Mouse (Mus musculus) neural tube, embryonic 13.5 days (tissue): ENCODE measurements around the gene P2rx7. TPM values are rescaled to one million over a fixed set of nuclear protein-coding genes. Genes with fewer than 3 reads are reported as not detected.

Experiments used
- ATAC-seq: fragments of 200-750 bp; cut with Nextera tagmentation; 2 replicates; pipeline ENCODE4 v1.8.0; 2017; ENCODE audit warnings: low read depth, mild to moderate bottlenecking, moderate TSS enrichment, moderate library complexity
- H3K27ac ChIP-seq: fragments of 300-500 bp; sonication (generic); replicated peaks from 2 replicates; pipeline ENCODE4 v1.5.1; 2015; ENCODE audit warnings: moderate library complexity, mild to moderate bottlenecking, inconsistent platforms
- H3K27me3 ChIP-seq: fragments of 300-500 bp; sonication (generic); 2 replicates; pipeline ENCODE4 v1.6.1; 2015; ENCODE audit warnings: mild to moderate bottlenecking, inconsistent platforms
- H3K36me3 ChIP-seq: fragments of 300-500 bp; sonication (generic); 2 replicates; pipeline ENCODE4 v1.6.1; 2015; ENCODE audit warnings: mild to moderate bottlenecking, inconsistent platforms
- H3K4me1 ChIP-seq: fragments of 300-500 bp; sonication (generic); replicated peaks from 2 replicates; pipeline ENCODE4 v1.6.1; 2015; ENCODE audit warnings: inconsistent platforms
- H3K4me2 ChIP-seq: fragments of 300-500 bp; sonication (generic); 2 replicates; pipeline ENCODE4 v1.6.1; 2015; ENCODE audit warnings: inconsistent platforms, mild to moderate bottlenecking, moderate library complexity
- H3K4me3 ChIP-seq: fragments of 300-500 bp; sonication (generic); 2 replicates; pipeline ENCODE4 v1.5.1; 2015; ENCODE audit warnings: mild to moderate bottlenecking, inconsistent platforms
- H3K9ac ChIP-seq: fragments of 300-500 bp; sonication (generic); 2 replicates; pipeline ENCODE4 v1.6.1; 2015; ENCODE audit warnings: moderate library complexity, mild to moderate bottlenecking, inconsistent platforms
- H3K9me3 ChIP-seq: fragments of 300-500 bp; sonication (generic); 2 replicates; pipeline ENCODE4 v1.6.1; 2016; ENCODE audit warnings: inconsistent platforms
- WGBS: fragments of 180-500 bp; shearing (Covaris S2); methylation state at CpG from one replicate; pipeline ENCODE4 v1.1.7; 2015; 5-methylcytosine and 5-hydroxymethylcytosine counted together
- polyA plus RNA-seq: library from polyadenylated mRNA; unstranded; fragments of >200 nt; fragmentation: Nextera tagmentation; extraction: Ambion mirVana; gene quantifications from 2 replicates; pipeline ENCODE4 v1.2.1, GENCODE M21; 2015

P2rx7 gene
- polyA plus RNA-seq, 1 experiment from 2014 or later = 5.9 TPM

DNA sequence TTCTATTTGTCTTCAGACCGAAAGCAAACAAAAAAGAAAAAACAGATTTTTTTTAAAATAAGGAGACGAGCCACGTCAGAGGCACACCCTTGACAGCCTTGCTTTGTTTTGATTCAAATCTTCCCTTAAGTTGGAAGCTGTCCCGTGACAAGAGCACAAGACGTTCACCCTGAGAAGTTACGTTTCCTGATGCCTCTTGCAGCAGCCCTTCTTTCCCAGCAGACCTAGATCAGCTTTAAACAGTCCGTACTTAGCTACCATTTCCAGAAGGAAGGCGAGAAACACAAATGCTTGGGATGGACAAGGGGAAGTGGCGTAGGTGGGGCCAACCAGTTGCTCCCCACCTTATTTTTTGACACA is 55.0 kb downstream of the P2rx7 start:
- Histone ChIP-seq H3K4me2 (no peak overlapping the region), H3K4me3 (no peak overlapping the region)
- 87% methylated on average over 9 of the region's 9 CpGs for WGBS

GRCm38 (mm10) chr5:122700109-122700836 is 56.6 kb downstream of the P2rx7 start:
- H3K27me3 ChIP-seq = no peaks in the 10 kb centered on the region
- no peak overlapping the region for H3K4me2 ChIP-seq
- H3K36me3 ChIP-seq = no peaks in the 10 kb centered on the region
- H3K27ac ChIP-seq = no peak overlapping the region
- H3K9me3 ChIP-seq = no peaks in the 10 kb centered on the region
- 0 out of 2 replicates have a peak, but pooled peaks cover 7% of the 10 kb centered on the region for H3K4me1 ChIP-seq
- WGBS = 74% methylated on average over 12 of the region's 12 CpGs
- H3K9ac ChIP-seq = no peak overlapping the region
- ATAC-seq = no peak
- H3K4me3 ChIP-seq = no peak overlapping the region

More for the DNA sequence above, 55.0 kb downstream of the P2rx7 start:
- Histone ChIP-seq H3K9ac (no peak overlapping the region), H3K36me3 (no peaks in the 10 kb centered on the region), H3K27me3 (no peaks in the 10 kb centered on the region), H3K9me3 (no peaks in the 10 kb centered on the region), H3K4me1 (0 out of 2 replicates have a peak, but pooled peaks cover 10% of the 10 kb centered on the region), H3K27ac (no peak overlapping the region)
- no peak for ATAC-seq

- Histone ChIP-seq H3K4me3 (no peak overlapping the region), H3K27me3 (no peaks in the 10 kb centered on the region), H3K4me2 (no peak overlapping the region), H3K9me3 (no peaks in the 10 kb centered on the region), H3K36me3 (no peaks in the 10 kb centered on the region), H3K27ac (no peak overlapping the region), H3K4me1 (0 out of 2 replicates have a peak, but pooled peaks cover 7% of the 10 kb centered on the region), H3K9ac (no peak overlapping the region)
- ATAC-seq = no peak
- WGBS = 62% methylated on average over 5 of the region's 5 CpGs
Observed at GRCm38 (mm10) chr5:122700837-122701212, 57.1 kb downstream of the P2rx7 start.

DNA sequence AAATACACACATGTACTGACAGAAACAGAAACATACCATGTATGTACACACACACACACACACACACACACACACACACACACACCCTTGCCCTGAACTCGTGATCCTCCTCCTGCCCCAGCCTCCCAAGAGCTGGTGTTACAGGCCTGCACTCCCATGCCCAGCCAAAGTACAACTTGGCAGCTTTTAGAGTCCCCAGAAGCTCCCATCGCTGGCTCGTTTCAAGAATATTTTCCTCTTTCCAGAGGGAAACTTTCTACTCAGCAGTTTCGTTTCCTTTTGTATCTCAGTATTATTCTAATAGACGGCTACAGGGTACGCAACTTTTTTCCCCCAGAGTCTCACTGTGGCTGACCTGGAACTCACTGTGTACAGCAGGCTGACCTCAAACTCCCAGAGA is 58.4 kb downstream of the P2rx7 start:
- Histone ChIP-seq H3K4me3 (no peak overlapping the region), H3K36me3 (no peaks in the 10 kb centered on the region), H3K27ac (no peak overlapping the region), H3K9ac (no peak overlapping the region), H3K9me3 (no peaks in the 10 kb centered on the region), H3K27me3 (no peaks in the 10 kb centered on the region), H3K4me2 (no peak overlapping the region), H3K4me1 (peaks cover 11% of the 10 kb centered on the region)
- ATAC-seq = no peak
- 78% methylated on average over 6 of the region's 6 CpGs for WGBS

DNA sequence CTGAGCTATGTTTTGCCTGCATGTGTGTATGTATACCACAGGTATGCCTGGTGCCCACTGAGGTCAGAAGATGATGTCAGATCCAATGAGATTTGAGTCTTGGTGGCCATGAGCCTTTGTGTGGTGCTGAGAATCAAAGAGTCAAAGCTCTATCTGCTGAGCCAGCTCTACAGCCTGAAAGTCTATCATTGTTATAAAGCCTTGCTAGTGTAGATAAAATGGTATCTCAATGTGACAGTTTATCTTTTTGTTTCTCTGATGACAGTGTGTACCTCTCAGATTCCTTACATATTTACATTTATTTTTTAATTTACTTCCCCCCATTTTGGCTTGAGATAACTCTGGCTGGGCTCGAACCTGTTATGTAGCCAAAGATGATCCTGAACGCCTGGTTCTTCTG is 59.9 kb downstream of the P2rx7 start:
- H3K27me3 ChIP-seq = no peaks in the 10 kb centered on the region
- no peaks in the 10 kb centered on the region for H3K36me3 ChIP-seq
- H3K4me2 ChIP-seq = no peak overlapping the region
- H3K9me3 ChIP-seq = no peaks in the 10 kb centered on the region
- no peak overlapping the region for H3K9ac ChIP-seq
- peaks cover 20% of the 10 kb centered on the region for H3K4me1 ChIP-seq
- H3K27ac ChIP-seq = no peak overlapping the region
- H3K4me3 ChIP-seq = no peak overlapping the region
- no peak for ATAC-seq
- WGBS = 93% methylated on average over 2 of the region's 2 CpGs

DNA sequence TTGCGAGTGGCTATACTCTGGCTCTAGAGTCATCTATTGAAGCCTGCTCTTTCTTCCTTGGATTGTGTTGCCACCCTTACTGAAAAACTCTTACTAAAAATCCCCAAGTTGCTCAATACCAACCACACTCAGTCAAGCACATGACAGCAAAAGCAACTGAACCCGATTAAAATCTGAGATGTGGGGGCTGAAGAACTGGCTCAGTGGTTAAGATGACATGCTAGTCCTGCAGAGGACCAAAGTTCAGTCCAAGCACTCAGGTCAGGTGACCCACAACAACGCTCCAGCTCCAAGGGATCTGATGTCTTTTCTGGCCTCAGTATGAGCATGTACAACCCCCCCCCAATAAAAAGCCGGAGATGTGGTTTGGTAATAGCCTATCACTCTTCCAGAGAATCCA is 60.9 kb downstream of the P2rx7 start:
- Histone ChIP-seq H3K27me3 (no peaks in the 10 kb centered on the region), H3K9ac (no peak overlapping the region), H3K4me1 (peaks cover 20% of the 10 kb centered on the region), H3K27ac (no peak overlapping the region), H3K9me3 (no peaks in the 10 kb centered on the region), H3K4me2 (no peak overlapping the region), H3K4me3 (no peak overlapping the region), H3K36me3 (no peaks in the 10 kb centered on the region)
- no peak for ATAC-seq
- WGBS = 89% methylated on average over 4 of the region's 4 CpGs

- H3K27ac ChIP-seq = no peak overlapping the region
- H3K27me3 ChIP-seq = no peaks in the 10 kb centered on the region
- peaks cover 20% of the 10 kb centered on the region for H3K4me1 ChIP-seq
- no peak for ATAC-seq
- no peak overlapping the region for H3K4me3 ChIP-seq
- H3K9me3 ChIP-seq = no peaks in the 10 kb centered on the region
- 82% methylated on average over 3 of the region's 3 CpGs for WGBS
- no peak overlapping the region for H3K9ac ChIP-seq
- H3K4me2 ChIP-seq = no peak overlapping the region
- no peaks in the 10 kb centered on the region for H3K36me3 ChIP-seq
Observed at GRCm38 (mm10) chr5:122705174-122705573, 61.5 kb downstream of the P2rx7 start.

DNA sequence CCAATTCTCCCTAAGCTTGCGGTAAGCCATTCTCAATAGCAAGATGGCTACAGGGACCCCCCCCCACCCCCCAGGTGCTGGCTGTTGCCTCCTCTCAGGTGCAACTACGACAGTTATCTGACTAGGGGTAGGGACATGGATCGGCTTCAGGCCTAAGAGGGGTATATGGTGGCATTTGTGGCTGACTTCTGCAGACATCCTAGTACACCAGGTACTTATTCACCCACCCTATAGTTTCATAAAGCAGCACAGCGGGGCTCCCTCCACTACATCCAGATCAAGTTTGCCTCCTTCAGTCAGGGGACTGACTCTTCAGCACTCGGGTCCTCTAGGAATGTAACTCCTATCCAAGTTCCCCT is 63.2 kb downstream of the P2rx7 start:
- H3K4me3 ChIP-seq = peak overlapping the region; percentile 70
- peak overlapping the region; percentile 87 for H3K9ac ChIP-seq
- WGBS = 47% methylated on average over 5 of the region's 5 CpGs
- peak overlapping the region; percentile 91 for H3K27ac ChIP-seq
- H3K27me3 ChIP-seq = no peaks in the 10 kb centered on the region
- no peaks in the 10 kb centered on the region for H3K36me3 ChIP-seq
- no peaks in the 10 kb centered on the region for H3K9me3 ChIP-seq
- peak overlapping the region; percentile 83 for H3K4me2 ChIP-seq
- ATAC-seq = no peak; the same call in 1 of the 2 replicates
- H3K4me1 ChIP-seq = peaks cover 20% of the 10 kb centered on the region

DNA sequence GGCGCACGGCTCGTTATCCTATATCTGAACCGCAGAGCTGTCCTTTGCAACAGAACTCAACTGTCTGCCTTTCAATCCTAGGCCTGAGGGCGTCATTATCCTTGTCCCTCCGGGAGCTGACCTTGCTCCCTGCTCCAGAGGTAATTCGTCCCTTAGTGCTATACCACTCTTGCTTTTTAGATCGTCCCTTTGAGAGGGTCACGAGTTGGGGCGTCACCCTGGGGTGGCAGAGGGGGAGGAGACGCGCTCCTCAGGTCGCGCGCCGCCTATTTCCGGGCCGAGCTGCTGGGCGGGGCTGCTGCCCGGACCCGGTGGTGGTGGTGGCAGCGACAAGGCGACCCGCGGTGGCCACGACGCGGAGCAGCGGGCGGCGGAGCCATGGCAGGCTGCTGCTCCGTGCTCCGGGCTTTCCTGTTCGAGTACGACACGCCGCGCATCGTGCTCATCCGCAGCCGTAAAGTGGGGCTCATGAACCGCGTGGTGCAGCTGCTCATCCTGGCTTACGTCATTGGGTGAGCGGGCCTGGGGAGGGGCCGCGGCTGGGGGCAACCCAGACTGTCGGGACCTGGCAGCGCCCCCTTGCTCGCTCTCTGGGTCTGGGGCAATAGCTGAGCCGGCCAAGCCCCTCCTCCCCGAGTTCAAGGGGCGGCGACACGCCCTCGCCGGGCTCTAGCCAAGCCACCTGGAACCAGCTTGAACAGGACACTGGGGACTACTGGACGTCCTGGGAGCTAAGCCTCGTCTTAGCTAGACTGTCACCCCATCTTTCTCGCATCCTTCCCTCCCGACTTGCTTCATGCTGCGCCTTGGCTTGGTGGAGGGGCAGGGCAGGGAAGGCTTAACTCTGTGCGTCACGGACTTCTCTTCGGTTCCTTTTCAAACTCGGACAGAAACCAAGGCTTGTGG is 63.8 kb downstream of the P2rx7 start, which contains the start of gene P2rx4:
P2rx4 (plus strand) TSS at position 269 of the 906 bp plus-strand sequence.
- 2% methylated on average over 64 of the region's 66 CpGs for WGBS
- Histone ChIP-seq H3K27me3 (no peaks in the 10 kb centered on the region), H3K27ac (peak within 1 kb of the TSS; percentile 91), H3K4me3 (peak within 1 kb of the TSS; percentile 70), H3K36me3 (no peaks in the 10 kb centered on the region), H3K9me3 (no peaks in the 10 kb centered on the region), H3K9ac (peak within 1 kb of the TSS; percentile 87), H3K4me2 (peak within 1 kb of the TSS; percentile 83), H3K4me1 (peaks cover 20% of the 10 kb centered on the region)
- ATAC-seq = peak; percentile 90

DNA sequence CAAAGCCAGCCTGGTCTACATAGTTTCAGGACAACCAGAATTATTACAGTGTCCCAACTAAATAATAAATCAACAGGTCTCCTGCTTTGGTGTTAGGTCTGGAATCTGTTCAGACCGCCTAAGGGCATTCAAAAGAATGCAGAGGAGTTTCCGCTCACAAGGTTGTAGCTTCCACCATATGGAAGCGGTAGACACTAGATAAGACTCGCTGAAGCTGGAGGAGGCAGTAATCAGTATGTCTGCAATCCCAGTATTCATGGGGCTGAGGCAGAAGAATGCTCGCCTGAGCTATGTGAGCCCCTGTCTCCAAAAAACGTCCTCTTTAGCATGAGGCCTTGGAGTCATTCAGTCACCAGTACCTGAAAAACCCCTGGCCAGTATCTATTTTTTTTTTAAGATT is 65.1 kb downstream of the P2rx7 start:
- no peak overlapping the region for H3K9ac ChIP-seq
- 84% methylated on average over 6 of the region's 6 CpGs for WGBS
- no peaks in the 10 kb centered on the region for H3K27me3 ChIP-seq
- H3K4me2 ChIP-seq = no peak overlapping the region
- H3K4me1 ChIP-seq = peaks cover 20% of the 10 kb centered on the region
- H3K4me3 ChIP-seq = no peak overlapping the region
- no peaks in the 10 kb centered on the region for H3K36me3 ChIP-seq
- ATAC-seq = no peak
- H3K9me3 ChIP-seq = no peaks in the 10 kb centered on the region
- H3K27ac ChIP-seq = no peak overlapping the region

- 50% methylated on average over 1 of the region's 1 CpGs for WGBS
- Histone ChIP-seq H3K4me1 (no peaks in the 10 kb centered on the region), H3K9ac (no peak overlapping the region), H3K4me2 (no peak overlapping the region), H3K4me3 (no peak overlapping the region), H3K36me3 (no peaks in the 10 kb centered on the region), H3K27ac (no peak overlapping the region), H3K27me3 (no peaks in the 10 kb centered on the region), H3K9me3 (no peaks in the 10 kb centered on the region)
- ATAC-seq = no peak
Observed at GRCm38 (mm10) chr5:122715723-122716122, 72.0 kb downstream of the P2rx7 start.

- no peak for ATAC-seq
- Histone ChIP-seq H3K9me3 (no peaks in the 10 kb centered on the region), H3K9ac (no peak overlapping the region), H3K27ac (no peak overlapping the region), H3K27me3 (no peaks in the 10 kb centered on the region), H3K36me3 (no peaks in the 10 kb centered on the region), H3K4me1 (no peaks in the 10 kb centered on the region), H3K4me2 (no peak overlapping the region), H3K4me3 (no peak overlapping the region)
- WGBS = 93% methylated on average over 2 of the region's 2 CpGs
Observed at GRCm38 (mm10) chr5:122716793-122717192, 73.1 kb downstream of the P2rx7 start.
